Mouse (Mus musculus) inflammation-experienced regulatory T-cells, adult 6 months (primary cell): ENCODE measurements around the gene Acot9. TPM values are rescaled to one million over a fixed set of nuclear protein-coding genes. Genes with fewer than 3 reads are reported as not detected.
A peak's percentile ranks its signal among the peaks of the same experiment; 100 is the strongest.

Experiments
- ATAC-seq: one replicate; pipeline ENCODE4 v1.8.0; 2017
- polyA plus RNA-seq, 3 experiments: library from polyadenylated mRNA; unstranded; fragments of 100-300 nt; shearing (Covaris generic); gene quantifications; one replicate each; pipeline ENCODE4 v1.2.1; 2017

Gene Acot9
- 100 to 1,000 TPM in 1 of 3 experiments, 10 to 100 TPM in 2; 78.8 to 118 (median 84.3) TPM for polyA plus RNA-seq

DNA sequence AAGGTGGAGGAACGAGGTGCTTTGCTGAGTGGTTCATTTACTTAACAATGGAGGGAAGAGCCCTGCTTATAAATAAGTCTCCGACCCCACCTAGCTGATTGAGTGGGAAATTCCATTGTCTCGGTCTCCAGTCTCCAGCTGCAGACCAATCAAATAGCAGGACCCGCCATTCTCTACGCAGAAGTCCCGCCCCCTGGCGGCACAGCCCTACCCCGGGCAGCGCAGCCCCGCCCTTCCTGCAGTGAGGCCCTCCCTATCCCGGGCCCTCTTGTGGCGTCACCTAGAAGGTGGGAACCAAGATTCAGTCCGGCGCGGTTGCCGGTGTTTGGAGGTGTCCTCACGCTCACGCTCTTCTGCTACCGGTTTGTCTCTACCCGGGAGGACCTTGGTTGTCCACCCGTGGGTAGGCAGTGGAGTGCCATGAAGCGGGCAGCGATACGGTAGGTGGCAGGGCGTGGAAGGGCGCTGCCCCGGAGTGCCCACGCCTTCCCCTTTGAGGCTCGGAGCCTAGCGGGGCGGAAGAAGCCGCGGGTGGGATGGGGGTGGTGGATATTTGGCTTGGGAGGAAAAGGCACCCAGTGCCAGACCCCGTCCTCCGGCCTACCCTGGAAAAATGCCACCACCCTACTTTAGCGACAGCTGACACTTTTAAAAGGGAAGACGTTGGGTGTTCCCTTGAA lies at the start of gene Acot9:
TSS of gene Acot9 (plus strand) at position 209 of the 680 bp plus-strand sequence.
- peak; percentile 93 for ATAC-seq

DNA sequence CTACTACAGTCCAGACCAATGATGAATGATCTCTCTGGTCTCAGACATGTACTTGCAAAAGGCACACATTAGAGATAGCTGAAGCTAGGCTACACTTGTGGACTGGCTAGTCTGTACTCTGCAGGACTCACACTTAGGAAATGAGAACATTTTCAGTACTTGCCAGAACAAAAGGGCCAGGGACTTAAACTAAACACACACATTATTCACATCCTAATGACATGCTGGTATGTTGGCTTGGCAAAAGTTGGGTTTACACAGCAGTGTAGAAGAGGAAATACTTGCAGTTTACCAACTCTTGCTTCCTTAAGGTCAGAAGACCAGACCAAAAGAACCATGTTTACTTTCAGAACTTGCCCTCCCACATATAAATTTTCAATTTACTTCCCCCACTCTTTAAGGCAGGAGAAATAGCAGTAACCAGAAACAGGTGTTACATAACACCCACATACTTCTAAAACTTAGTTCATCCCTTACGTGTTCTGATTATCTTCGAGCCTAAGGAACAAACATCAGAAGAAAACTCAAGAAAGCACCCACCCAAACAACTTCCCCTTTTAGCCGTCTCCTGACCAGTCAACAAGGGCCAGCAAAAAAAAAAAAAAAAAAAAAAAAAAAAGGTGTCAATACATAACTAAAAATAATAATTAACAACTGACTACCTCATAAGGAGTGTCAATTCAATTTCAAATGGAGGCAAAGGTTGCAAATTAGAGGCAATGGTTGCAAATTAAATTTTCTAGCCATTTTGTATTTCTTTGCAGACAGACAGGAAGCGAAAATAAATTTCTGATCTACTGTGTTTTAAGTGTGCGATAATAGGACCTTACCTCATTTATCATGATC lies 47.7 kb upstream of the Acot9 start:
- no peak for ATAC-seq

DNA sequence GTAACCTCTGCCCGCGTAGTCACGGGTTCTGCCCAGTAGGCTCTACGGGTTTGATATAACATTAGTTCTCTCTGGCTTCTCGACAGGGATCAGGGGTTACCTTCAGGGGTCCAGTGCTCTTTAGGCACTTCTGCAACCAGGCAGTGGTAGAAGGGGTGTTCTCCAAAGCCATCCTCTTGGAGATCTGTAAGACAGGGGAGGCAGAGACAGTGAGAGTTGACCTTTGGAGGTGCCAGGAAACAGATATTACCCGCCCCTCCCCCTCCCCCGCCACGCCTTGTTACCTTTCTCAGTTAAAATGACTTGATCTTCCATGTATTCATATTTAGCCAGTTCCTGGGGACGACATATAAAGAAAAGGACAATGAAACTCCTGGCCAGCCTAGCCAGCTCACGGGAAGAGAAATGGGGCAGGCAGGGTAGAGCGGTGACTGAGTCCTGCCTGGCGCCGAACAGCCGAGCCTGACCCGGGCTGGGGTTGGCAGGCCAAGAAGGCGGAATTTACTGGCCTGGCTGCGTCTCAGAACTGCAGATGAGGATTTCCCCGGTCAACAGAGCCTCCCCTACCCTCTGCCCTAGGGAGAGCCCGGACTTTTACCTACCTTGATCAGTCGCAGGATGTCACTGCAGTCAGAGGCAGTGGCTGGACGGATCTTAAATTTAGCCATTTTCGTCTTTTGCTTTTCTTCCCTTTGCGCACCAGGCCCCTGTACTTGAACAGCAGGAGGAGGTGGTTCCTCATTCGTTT lies 46.6 kb upstream of the Acot9 start:
- ATAC-seq: peak; percentile 12

DNA sequence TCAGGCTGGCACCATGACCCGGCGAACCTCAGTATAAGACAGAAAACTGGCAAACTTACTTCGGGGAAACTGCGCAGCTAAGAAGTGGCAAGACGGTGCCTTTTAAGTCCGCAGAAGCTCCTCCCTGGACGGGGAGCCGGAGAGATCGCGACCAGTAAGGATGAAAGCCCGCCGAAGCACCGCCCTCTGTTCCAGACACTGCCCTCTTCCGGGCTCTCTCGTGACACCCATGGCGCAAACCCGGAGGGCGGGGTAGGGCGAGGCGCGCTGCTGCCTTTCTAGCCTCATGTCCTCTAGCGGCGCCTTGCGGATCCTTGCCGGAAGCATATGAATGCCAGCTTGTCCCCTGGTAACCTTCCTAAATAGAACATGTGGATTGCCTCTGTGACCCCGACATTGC lies 46.0 kb upstream of the Acot9 start, which contains the start of gene Sat1:
TSS of gene Sat1 (minus strand) at position 179 of the 400 bp plus-strand sequence.
- ATAC-seq: peak; percentile 91

DNA sequence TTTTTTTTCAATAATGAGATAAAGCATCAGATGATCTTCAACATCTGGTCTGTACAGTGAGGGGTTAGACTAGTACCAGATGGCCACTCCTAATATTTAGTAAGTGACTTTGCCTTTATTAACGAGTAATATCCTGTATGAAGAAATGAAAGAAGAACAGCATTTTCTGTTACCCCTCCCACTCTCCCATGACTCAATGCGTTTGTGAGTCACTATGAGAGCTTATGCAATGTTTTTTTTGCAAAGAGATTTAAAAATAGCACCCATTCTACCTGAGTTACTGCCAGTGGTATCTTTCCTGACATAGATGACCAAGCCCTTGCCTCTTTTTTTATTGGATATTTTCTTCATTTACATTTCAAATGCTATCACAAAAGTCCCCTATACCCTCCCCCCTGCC lies 44.0 kb upstream of the Acot9 start:
- ATAC-seq: no peak

DNA sequence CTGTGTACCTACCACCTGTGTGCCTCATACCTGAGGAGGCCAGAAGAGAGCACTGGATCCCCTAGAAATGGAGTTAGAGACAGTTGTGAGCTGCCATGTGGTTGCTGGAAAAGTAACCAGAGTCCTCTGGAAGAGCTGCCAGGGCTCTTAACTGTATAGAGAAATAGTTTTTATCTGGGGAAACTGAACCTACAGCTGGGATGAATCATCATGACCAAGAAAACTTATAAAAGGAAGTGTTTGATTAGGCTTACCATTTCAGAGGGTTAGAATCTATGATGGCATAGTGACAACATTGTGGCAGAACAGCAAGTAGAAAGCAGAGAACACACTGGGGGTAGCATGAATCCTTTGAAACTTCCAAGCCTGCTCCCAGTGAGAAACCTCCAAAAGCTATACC lies 5.4 kb upstream of the Acot9 start:
- ATAC-seq: no peak

DNA sequence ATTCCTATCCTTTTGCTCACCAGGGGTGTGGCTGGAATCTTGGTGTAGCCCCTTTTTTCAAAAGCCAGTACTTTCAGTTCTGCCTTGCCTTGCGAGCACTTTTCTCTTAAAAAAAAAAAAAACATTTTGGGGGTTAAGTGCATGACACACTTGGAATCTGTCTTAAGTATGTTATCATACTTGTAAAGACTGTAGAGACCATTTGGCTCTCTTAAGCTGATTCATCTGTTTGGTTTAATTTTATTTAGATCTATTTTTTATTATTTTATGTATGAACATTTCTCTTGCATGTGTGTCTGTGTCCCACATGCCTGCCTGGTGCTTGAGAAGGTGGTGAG lies 641 bp downstream of the Acot9 start:
- no peak for ATAC-seq

DNA sequence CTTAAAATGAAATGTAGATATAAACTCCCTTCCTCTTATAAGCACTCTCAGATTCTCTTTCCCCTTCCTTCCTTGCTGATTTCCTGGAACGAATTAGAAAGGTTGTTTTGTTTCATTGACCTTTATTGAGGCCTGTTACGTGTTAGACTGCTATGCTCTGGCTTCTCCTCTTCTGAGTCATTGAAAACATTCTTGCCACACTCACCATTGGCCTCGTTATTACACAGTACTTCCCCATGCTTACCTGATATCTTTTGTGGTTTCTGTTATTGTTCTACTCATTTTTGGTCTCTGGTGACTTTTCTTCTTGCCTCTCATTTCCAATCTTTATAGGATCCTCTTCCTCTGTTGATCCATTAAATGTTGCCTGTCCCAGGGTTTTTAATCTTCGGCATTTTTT lies 16.2 kb downstream of the Acot9 start:
- peak; percentile 61 for ATAC-seq

DNA sequence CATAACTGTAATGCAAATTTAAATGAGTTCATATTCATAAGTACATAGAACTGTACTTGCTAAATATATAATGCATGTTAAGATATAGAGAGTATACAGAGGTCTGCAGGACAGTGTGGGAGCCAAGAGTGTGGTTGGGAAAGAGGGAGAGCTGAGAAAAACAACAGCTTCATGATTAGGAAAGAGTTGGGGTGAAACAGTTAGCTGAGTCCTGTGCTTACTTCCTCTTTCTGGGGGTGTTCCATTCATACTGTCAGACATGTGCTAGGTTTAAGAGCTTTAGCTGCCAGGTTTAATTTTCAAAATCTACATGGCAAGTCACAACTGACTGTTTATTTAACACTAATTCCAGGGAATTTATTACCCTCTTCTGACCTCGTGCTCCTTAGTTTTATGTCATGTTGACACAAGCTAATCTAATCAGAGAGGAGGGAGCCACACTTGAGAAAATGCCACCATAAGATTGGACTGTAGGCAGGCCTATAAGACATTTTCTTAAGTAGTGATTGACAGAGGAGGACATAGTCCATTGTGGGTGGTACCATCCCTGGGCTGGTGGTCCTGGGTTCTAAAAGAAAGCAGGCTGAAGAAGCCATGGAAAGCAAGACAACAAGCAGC lies 18.3 kb downstream of the Acot9 start:
- no peak for ATAC-seq

DNA sequence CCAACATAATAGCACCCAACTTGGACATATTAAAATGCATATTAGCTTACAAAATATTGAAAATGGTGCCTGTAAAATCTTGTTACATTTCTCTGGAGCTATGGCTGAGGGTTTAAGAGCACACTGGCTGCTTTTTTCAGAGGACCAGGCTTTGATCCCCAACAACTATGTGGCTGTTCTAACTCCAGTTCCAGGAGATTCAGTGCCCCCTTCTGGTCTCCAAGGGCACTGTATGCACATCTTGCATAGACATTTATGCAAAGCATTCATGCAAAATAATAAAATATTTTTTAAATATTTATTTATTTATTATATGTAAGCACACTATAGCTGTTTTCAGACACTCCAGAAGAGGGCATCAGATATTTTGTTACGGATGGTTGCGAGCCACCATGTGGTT lies 44.1 kb downstream of the Acot9 start:
- no peak for ATAC-seq

DNA sequence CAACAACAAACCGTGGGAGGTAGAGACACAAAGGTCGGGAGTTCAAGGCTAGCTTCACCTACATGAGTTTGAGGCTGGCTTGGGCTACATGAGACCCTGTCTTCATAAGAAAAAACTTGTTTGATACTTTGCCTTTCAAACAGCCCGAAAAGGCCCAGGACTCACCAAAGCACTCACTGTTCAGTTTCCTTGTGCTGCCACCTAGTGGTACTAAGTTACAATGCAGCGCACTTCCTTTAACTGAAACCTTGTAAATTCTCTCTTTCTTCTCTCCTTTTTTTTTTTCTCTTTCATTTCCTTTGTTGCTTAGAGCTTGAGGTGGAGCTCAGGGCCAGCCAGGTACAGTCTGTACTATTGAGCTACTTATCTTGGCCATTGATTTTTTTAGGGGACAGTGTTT lies 55.8 kb downstream of the Acot9 start:
- peak; percentile 71 for ATAC-seq

DNA sequence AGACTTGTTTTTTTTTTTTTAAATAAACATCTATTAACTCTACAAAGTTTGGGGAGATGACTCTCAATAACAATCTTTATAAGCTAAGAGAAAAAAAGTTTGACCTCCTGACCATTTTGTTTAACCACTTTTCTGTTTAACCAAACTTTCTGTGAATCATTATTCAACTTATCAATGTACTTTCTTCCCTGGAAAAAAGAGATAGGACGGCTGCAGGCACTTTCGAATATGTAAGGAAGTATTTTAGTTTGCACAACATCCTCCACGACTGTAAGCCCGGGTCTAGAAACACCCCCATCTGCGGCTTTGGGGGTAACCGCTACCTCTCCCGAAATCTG lies 75.3 kb downstream of the Acot9 start:
- ATAC-seq: no peak

DNA sequence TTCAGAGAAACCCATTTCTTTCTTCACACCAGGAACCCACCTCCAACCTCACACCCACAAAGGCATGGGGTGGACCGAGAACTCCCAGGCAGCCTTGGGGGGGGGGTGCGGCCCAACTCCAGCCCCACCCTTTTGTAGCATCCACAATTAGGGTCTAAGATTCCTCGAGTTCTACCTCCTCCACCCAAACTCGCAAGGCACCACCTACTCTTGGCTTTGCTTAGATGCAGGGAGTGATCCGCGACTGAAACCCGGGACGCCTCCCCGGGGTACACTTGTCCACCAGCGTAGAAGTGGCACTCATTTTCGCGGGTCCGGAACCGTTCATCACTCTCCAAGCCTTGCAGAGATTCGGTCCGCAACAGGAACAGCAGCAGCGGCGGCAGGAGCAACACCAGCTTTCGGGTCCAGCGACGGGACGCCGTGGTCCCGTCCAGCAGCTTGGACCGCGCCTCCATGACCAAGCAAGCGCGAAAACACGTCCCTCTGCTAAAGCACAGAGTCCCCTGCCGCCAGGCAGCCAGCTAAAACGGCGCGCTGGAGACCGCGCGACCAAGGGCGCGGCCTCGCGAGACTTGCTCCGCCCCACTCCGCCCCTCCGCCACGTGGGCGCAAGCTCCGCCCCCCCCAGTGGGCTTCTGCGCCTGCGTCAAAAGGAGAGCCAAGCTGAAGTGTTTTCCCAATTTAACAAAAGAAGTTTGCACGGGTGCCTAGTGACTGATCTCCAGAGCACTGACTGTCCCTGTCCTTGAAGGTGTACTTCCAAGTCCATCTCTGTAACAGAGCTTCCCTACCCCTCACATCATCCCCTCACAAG lies 75.9 kb downstream of the Acot9 start:
- peak; percentile 96 for ATAC-seq

DNA sequence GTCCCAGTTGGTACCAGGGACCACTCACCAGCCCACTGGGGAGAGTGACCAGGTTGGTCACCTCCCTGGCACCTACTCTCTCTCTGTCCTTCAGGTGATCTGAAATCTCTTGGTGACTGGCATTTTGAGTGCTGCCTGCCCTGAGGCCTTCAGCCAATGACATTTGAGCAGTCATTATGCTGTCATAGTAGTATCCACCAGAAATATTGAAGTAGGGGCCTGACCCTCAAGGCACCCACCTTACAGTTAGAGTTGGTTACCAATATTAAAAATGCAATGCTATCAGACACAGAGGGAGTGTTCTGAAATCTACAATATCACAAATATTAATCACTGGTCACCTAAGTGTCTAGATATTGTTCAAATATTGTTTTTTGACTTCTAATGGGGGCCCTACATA lies 78.4 kb downstream of the Acot9 start, which contains the start of gene Prdx4:
TSS of gene Prdx4 (minus strand) at position 101 of the 400 bp plus-strand sequence.
- no peak for ATAC-seq

DNA sequence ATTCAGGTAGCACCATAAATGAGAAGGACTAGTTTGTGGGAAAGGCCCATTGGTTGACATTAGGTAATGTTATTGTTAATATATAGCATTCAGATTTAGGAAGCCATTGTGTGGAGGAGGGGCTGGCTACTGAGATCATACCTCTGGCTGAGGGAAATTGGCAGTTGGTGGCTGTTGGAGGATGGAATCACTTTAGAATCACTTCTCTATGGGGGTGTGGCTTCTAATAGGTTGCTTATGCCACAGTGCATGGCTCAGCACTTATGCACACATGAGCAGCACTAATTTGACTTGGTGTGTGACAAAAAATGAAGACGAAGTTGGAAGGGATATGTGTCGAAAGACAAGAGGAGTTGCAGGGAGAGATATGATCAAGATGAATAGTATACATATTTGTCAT lies 84.0 kb downstream of the Acot9 start:
- no peak for ATAC-seq

Other genes with a start within 250 kb of the Acot9 start
- not detected for gene Magea5, start 199.3 kb upstream of the Acot9 start, polyA plus RNA-seq
- not detected for gene Magea1, start 172.7 kb upstream of the Acot9 start, polyA plus RNA-seq
- gene Magea2, start 168.8 kb upstream of the Acot9 start, polyA plus RNA-seq: not detected
- not detected for gene Cldn34b2, start 134.0 kb upstream of the Acot9 start, polyA plus RNA-seq
- gene Sat1, start 46.0 kb upstream of the Acot9 start, polyA plus RNA-seq: 100 to 1,000 TPM; 437 to 594 (median 552) TPM
- gene Prdx4, start 78.3 kb downstream of the Acot9 start, polyA plus RNA-seq: 10 to 100 TPM; 36.4 to 76.0 (median 40.0) TPM